Mouse (Mus musculus) lung, postnatal 0 days (tissue): ENCODE measurements around the gene Rnf20.

Source experiments
- CTCF ChIP-seq: IDR thresholded peaks from 2 replicates; pipeline ENCODE4 v1.5.1; 2016; ENCODE audit warnings: antibody characterized with exemption, mild to moderate bottlenecking
- EP300 ChIP-seq: IDR thresholded peaks from 2 replicates; pipeline ENCODE4 v1.6.1; 2016; ENCODE audit warnings: antibody characterized with exemption, mild to moderate bottlenecking, control low read depth

DNA sequence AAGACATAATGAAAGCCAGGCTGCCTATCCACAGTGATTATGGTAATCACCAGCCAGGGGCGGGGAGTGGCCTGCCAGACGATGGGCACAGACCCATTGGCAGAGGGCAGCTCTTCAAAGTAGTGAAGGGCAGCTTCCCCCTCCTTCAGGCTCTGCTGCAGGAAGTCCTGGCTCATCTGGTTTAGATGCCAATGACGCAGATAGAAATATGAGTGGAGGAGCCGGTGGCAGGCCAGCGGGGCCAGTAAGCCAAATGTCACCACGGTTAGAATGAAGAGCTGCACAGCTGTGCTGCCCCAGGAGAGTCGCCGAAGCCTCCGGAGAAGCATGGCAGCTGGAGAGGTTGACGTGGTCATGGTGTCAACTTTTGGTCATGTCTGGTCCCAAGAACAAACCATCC lies 45.0 kb upstream of the Rnf20 start:
- TF ChIP-seq CTCF (no peak), EP300 (no peak)
